Mouse (Mus musculus): ENCODE measurements at regions not wholly inside any gene's neighbourhood (a gene's known extent, or its start where the extent isn't known, plus 50 kb on each side); places are given as distances from the start of the nearest gene placed in this dataset.

DNA sequence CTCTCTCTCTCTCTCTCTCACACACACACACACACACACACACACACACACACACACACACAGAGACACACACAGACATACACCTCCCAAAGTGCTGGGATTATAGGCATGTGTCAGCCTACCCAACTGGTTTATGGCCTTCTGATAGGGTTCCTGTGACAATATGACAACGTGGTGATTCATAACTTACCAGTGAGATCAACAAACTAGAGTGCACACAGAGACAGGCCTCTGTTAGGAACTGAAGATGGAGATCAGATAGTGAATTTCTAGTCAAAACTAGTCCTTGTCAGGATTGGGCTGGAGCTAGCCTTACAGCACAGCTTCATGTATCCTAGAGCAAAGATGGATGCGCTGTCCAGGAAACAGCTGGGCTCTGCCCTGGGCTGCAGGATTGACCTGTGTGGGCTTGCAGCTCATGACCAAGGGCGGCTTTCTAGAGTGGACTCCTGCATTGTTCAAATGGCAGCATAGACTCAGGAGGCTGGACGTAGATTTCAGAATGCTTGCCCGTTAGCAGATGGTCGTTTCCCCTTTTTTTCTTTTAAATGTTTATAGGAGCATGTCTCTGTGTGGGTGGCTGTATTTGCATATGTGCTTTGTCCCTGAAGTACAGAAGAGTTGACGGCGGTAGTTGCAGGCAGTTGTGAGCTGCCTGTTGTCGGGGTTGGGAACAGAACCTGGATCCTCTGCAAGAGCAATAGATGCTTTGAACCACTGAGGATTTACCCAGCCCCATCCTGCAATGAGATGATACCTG lies 106.0 kb upstream of the Zfp217 start:
- Histone ChIP-seq H3K36me3 (ENCODE audit: control insufficient read depth, insufficient read depth, low read length) (no peaks in the 10 kb centered on the region), H3K27ac (replicated peaks; ENCODE audit: low read depth, low read length) (no peak overlapping the region), H3K4me2 (ENCODE audit: low read length) (no peak overlapping the region), H3K27me3 (ENCODE audit: control insufficient read depth, insufficient read depth, low read length) (no peaks in the 10 kb centered on the region), H3K9ac (replicated peaks; ENCODE audit: low read length) (no peak overlapping the region), H3K4me1 (ENCODE audit: control insufficient read depth, insufficient read depth, low read length) (no peaks in the 10 kb centered on the region), H3K4me3 (replicated peaks; ENCODE audit: low read depth, low read length) (no peak overlapping the region), H3K9me3 (ENCODE audit: control insufficient read depth, low read length) (no peaks in the 10 kb centered on the region)
- ATAC-seq (ENCODE audit: low FRiP score, low TSS enrichment): no peak
- no peak for DNase-seq
- 79% methylated on average over 9 of the region's 9 CpGs for WGBS

DNA sequence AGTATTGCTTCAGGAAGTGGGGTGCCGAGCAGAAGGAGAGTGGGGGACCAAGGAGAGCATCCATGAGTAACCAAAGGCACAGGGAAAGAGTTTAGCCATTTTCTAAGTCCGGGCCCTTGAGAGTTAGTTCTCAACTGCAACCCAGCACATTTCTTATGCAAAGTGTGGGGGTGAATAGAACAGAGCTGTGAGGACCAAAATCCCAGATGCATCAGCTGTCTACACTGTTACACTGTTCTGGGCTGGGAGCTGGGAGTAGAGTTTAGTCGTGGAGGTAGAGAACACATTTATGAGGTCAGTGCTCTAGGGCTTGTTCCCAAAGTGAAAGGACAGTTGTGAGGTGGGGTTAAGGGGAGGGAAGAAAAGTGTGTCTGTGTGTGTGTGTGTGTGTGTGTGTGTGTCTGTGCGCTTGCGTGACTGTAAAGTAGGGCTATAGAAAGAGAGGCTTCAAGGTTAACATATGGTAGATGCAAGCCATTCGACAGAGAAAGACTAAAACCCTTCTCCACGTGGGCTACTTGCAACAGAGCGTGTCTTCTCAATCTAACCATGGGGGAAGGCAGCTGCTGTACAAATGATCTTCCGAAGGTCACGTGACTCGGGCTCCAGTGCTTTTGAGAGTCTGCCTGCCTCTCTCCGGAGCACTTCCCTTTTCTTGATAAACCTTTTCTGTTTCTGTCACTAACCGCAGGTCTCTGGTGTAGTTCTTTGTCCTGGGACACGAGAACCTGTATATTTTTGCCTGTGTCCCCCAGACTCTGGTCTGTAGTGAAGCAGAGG lies 104.5 kb upstream of the Zfp217 start:
- H3K9me3 ChIP-seq (ENCODE audit: control insufficient read depth, low read length): no peaks in the 10 kb centered on the region
- DNase-seq: peak; percentile 37
- 60% methylated on average over 14 of the region's 14 CpGs for WGBS
- H3K27me3 ChIP-seq (ENCODE audit: control insufficient read depth, insufficient read depth, low read length): no peaks in the 10 kb centered on the region
- no peak overlapping the region for H3K27ac ChIP-seq (replicated peaks; ENCODE audit: low read depth, low read length)
- H3K36me3 ChIP-seq (ENCODE audit: control insufficient read depth, insufficient read depth, low read length): no peaks in the 10 kb centered on the region
- H3K4me2 ChIP-seq (ENCODE audit: low read length): no peak overlapping the region
- no peak for ATAC-seq (ENCODE audit: low FRiP score, low TSS enrichment)
- H3K9ac ChIP-seq (replicated peaks; ENCODE audit: low read length): no peak overlapping the region
- no peak overlapping the region for H3K4me3 ChIP-seq (replicated peaks; ENCODE audit: low read depth, low read length)
- H3K4me1 ChIP-seq (ENCODE audit: control insufficient read depth, insufficient read depth, low read length): no peaks in the 10 kb centered on the region

DNA sequence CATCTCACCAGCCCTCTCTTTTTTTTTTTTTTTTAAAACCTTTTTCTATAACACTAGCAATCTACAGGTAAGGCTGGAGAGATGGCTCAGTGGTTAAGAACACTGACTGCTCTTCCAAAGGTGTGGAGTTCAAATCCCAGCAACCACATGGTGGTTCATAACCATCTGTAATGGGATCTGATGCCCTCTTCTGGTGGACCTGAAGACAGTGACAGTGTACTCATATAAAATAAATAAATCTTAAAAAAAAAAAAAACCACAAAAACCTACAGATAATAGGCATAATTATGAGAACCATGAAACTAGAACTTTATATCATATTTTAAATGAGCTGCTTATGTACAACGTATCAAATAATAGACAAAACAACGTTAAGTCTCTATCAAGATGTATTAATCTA lies 102.8 kb upstream of the Zfp217 start:
- DNase-seq (no peak), ATAC-seq (ENCODE audit: low FRiP score, low TSS enrichment) (no peak)
- H3K9ac ChIP-seq (replicated peaks; ENCODE audit: low read length): no peak overlapping the region
- no peaks in the 10 kb centered on the region for H3K36me3 ChIP-seq (ENCODE audit: control insufficient read depth, insufficient read depth, low read length)
- peaks cover 9% of the 10 kb centered on the region; the same call in 1 of the 2 replicates for H3K4me1 ChIP-seq (ENCODE audit: control insufficient read depth, insufficient read depth, low read length)
- no peak overlapping the region for H3K4me3 ChIP-seq (replicated peaks; ENCODE audit: low read depth, low read length)
- WGBS: 96% methylated on average over 2 of the region's 2 CpGs
- H3K27ac ChIP-seq (replicated peaks; ENCODE audit: low read depth, low read length): no peak overlapping the region
- no peaks in the 10 kb centered on the region for H3K27me3 ChIP-seq (ENCODE audit: control insufficient read depth, insufficient read depth, low read length)
- no peaks in the 10 kb centered on the region for H3K9me3 ChIP-seq (ENCODE audit: control insufficient read depth, low read length)
- H3K4me2 ChIP-seq (ENCODE audit: low read length): no peak overlapping the region

DNA sequence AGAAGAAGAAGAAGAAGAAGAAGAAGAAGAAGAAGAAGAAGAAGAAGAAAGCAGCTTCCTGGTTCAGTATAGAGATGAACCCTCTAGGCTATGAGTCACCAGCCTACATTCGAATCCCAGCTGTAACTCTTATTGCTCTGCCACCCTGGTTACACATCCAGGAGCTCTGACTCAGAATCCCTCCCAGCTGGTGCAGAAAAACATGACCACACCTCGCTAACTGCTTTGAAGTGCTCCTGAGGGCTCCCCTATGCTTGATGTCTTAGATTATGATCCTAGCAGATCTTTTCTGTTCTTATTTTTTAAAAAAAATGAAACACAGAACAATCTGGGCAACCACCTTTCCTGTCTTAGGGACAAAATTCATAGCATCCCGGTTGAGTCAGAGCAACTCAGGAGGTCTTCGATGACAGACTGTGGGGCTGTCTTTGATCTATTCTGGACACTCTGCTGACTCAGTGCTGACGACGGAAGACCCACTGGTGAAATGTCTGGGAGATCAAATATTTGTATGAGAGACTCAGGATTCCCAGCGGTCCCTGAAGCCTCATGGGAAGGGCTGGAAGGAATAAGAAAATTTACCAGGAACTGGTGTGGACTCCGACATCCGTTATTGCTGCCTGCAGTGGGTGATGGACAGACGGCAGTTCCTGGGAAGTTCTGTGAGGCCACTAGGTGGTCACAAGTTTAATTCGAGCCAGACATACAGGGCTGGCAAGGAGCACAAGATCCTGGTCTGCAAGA lies 100.0 kb upstream of the Zfp217 start:
- 80% methylated on average over 11 of the region's 11 CpGs for WGBS
- no peak overlapping the region for H3K4me2 ChIP-seq (ENCODE audit: low read length)
- ATAC-seq (ENCODE audit: low FRiP score, low TSS enrichment) (no peak), DNase-seq (no peak)
- no peak overlapping the region for H3K9ac ChIP-seq (replicated peaks; ENCODE audit: low read length)
- no peaks in the 10 kb centered on the region for H3K9me3 ChIP-seq (ENCODE audit: control insufficient read depth, low read length)
- H3K4me3 ChIP-seq (replicated peaks; ENCODE audit: low read depth, low read length): no peak overlapping the region
- no peaks in the 10 kb centered on the region for H3K27me3 ChIP-seq (ENCODE audit: control insufficient read depth, insufficient read depth, low read length)
- no peak overlapping the region for H3K27ac ChIP-seq (replicated peaks; ENCODE audit: low read depth, low read length)
- no peaks in the 10 kb centered on the region for H3K36me3 ChIP-seq (ENCODE audit: control insufficient read depth, insufficient read depth, low read length)
- peaks cover 14% of the 10 kb centered on the region; the same call in 1 of the 2 replicates for H3K4me1 ChIP-seq (ENCODE audit: control insufficient read depth, insufficient read depth, low read length)

DNA sequence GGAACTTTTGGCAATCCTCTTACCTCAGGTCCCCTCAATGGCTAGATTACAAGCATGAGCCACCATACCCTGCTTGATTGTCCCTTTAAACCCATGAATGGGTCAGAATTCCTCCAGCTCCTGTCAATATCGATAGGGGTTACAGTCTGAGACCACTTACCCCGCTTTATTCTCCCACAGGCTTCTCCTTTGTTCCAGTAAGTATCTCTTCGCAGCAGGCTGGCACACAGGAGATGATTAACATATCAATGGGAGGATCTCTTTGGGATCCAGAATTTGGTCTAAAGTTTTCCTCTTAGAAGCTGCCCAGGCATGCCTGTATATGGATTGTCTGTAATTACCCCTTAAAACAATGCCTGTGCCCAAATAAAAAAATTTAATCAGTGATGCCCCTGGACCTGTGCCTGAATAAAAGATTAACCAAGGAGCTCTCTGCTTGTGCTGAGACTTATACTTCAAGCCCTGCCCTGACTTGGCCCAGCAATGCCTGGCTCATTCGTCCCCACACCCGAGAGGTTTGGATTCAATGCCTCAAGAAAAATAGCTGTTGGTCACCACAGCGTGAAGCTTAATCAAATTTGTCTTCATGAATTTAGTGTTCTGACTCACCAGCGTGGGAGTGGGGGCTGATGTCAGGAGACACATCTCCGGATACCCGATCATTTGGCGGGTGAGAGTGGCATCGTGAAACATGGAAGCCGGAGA lies 97.9 kb upstream of the Zfp217 start:
- H3K4me3 ChIP-seq (replicated peaks; ENCODE audit: low read depth, low read length): no peak overlapping the region
- peak overlapping the region; percentile 52 for H3K27ac ChIP-seq (replicated peaks; ENCODE audit: low read depth, low read length)
- ATAC-seq (ENCODE audit: low FRiP score, low TSS enrichment) (peak; percentile 8; the same call in 1 of the 2 replicates), DNase-seq (peak; percentile 61)
- peak overlapping the region; percentile 8; the same call in 1 of the 2 replicates for H3K4me2 ChIP-seq (ENCODE audit: low read length)
- WGBS: 4% methylated on average over 12 of the region's 12 CpGs
- no peak overlapping the region; the same call in 1 of the 2 replicates for H3K9ac ChIP-seq (replicated peaks; ENCODE audit: low read length)
- H3K4me1 ChIP-seq (ENCODE audit: control insufficient read depth, insufficient read depth, low read length): peaks cover 14% of the 10 kb centered on the region; the same call in 1 of the 2 replicates
- no peaks in the 10 kb centered on the region for H3K27me3 ChIP-seq (ENCODE audit: control insufficient read depth, insufficient read depth, low read length)
- no peaks in the 10 kb centered on the region for H3K36me3 ChIP-seq (ENCODE audit: control insufficient read depth, insufficient read depth, low read length)
- no peaks in the 10 kb centered on the region for H3K9me3 ChIP-seq (ENCODE audit: control insufficient read depth, low read length)

DNA sequence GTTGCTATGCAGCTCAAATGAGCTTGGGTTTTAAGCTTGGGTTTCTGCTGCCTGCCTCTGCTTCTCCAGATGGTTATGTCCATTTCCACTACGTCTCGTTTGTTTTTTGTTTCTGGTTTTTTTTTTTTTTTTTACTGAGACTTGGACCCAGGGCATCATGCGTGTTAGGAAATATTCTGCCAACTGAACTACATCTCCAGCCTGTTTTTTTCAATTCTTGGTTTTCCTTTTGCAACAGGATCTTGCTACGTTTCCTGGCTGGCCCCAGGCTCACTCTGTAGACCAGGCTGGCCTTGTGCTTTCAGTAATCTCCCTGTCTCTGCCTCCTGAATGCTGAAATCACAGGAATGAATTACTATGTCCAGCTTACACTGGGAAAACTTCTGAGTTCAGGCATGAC lies 96.2 kb upstream of the Zfp217 start:
- no peaks in the 10 kb centered on the region for H3K36me3 ChIP-seq (ENCODE audit: control insufficient read depth, insufficient read depth, low read length)
- H3K9me3 ChIP-seq (ENCODE audit: control insufficient read depth, low read length): no peaks in the 10 kb centered on the region
- no peak overlapping the region for H3K4me2 ChIP-seq (ENCODE audit: low read length)
- ATAC-seq (ENCODE audit: low FRiP score, low TSS enrichment) (no peak), DNase-seq (no peak)
- no peak overlapping the region for H3K4me3 ChIP-seq (replicated peaks; ENCODE audit: low read depth, low read length)
- no peaks in the 10 kb centered on the region for H3K27me3 ChIP-seq (ENCODE audit: control insufficient read depth, insufficient read depth, low read length)
- WGBS: 82% methylated on average over 4 of the region's 4 CpGs
- H3K4me1 ChIP-seq (ENCODE audit: control insufficient read depth, insufficient read depth, low read length): peaks cover 14% of the 10 kb centered on the region; the same call in 1 of the 2 replicates
- H3K27ac ChIP-seq (replicated peaks; ENCODE audit: low read depth, low read length): no peak overlapping the region
- no peak overlapping the region for H3K9ac ChIP-seq (replicated peaks; ENCODE audit: low read length)

DNA sequence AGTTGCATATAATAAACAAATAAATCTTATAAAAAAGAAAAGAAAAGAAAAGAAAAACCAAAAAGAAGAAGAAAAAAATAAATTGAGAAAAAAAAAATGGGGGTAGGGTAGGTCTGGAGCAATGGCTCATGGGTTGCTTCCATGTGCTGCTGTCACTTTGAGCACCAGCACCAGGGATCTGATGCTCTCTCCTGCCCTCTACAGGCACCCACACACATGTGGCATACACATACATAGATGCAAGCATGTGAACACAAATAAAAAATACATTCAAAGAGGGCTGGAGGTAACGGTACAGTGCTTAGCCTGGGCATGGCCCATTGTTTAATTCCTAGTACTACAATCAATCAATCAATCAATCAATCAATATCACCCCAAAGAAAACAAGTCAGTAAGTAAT lies 90.1 kb upstream of the Zfp217 start:
- Histone ChIP-seq H3K4me2 (ENCODE audit: low read length) (no peak overlapping the region), H3K4me3 (replicated peaks; ENCODE audit: low read depth, low read length) (no peak overlapping the region), H3K9ac (replicated peaks; ENCODE audit: low read length) (no peak overlapping the region), H3K9me3 (ENCODE audit: control insufficient read depth, low read length) (no peaks in the 10 kb centered on the region), H3K27me3 (ENCODE audit: control insufficient read depth, insufficient read depth, low read length) (no peaks in the 10 kb centered on the region), H3K27ac (replicated peaks; ENCODE audit: low read depth, low read length) (no peak overlapping the region), H3K4me1 (ENCODE audit: control insufficient read depth, insufficient read depth, low read length) (no peaks in the 10 kb centered on the region), H3K36me3 (ENCODE audit: control insufficient read depth, insufficient read depth, low read length) (no peaks in the 10 kb centered on the region)
- DNase-seq (no peak), ATAC-seq (ENCODE audit: low FRiP score, low TSS enrichment) (no peak)
- WGBS: 78% methylated on average over 1 of the region's 1 CpGs

DNA sequence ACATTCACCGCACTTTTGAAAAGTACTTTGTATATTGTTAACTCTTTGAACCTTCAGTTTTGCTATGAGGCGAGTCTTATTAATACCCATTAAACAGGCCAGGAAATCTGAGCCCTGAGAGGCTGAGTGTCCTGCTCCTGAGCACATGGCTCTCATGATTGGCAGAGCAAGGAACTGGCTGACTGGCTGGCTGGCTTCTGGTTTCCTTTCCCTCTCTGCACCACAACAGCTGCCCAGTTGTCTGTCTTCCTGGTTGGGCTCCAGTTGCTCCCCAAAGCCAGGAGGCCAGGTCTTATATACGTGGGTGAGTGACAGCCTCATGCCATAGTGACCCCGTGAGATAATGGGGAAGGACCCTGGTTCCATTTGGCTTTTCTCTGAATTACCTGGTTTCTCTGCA lies 85.5 kb upstream of the Zfp217 start:
- no peak for ATAC-seq (ENCODE audit: low FRiP score, low TSS enrichment)
- 80% methylated on average over 4 of the region's 4 CpGs for WGBS
- H3K9ac ChIP-seq (replicated peaks; ENCODE audit: low read length): no peak overlapping the region

More for the DNA sequence above, 85.5 kb upstream of the Zfp217 start:
- Histone ChIP-seq H3K27ac (replicated peaks; ENCODE audit: low read depth, low read length) (no peak overlapping the region), H3K4me1 (ENCODE audit: control insufficient read depth, insufficient read depth, low read length) (no peaks in the 10 kb centered on the region), H3K4me2 (ENCODE audit: low read length) (no peak overlapping the region), H3K4me3 (replicated peaks; ENCODE audit: low read depth, low read length) (no peak overlapping the region), H3K9me3 (ENCODE audit: control insufficient read depth, low read length) (no peaks in the 10 kb centered on the region), H3K36me3 (ENCODE audit: control insufficient read depth, insufficient read depth, low read length) (no peaks in the 10 kb centered on the region), H3K27me3 (ENCODE audit: control insufficient read depth, insufficient read depth, low read length) (no peaks in the 10 kb centered on the region)
- DNase-seq: no peak

All from midbrain, embryonic 14.5 days (tissue).